Mouse (Mus musculus): ENCODE measurements at regions not wholly inside any gene's neighbourhood (a gene's known extent, or its start where the extent isn't known, plus 50 kb on each side); places are given as distances from the start of the nearest gene placed in this dataset.
A peak's percentile ranks its signal among the peaks of the same experiment; 100 is the strongest.

DNA sequence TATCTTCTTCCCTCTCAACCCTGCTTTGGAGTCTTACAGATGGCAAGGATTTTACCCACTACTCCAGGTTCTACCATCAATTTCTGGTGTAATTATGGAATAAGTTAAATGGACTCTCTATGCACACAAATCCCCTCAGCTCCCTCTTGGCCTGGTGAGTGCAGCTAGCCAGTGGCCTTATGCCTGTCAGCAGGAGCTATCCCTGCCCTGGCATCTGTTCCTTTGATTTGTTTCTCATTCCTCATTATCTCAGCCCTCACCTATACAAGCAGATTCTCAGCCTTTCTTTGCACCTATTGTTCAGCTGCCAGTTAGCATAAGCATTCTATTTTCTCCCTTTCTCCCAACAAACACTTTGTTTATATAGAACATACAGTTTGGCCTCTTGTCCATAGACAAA lies 150.3 kb downstream of the Rnf152 start:
- DNase-seq (ENCODE audit: low spot score in 2 of 2), result no peak

DNA sequence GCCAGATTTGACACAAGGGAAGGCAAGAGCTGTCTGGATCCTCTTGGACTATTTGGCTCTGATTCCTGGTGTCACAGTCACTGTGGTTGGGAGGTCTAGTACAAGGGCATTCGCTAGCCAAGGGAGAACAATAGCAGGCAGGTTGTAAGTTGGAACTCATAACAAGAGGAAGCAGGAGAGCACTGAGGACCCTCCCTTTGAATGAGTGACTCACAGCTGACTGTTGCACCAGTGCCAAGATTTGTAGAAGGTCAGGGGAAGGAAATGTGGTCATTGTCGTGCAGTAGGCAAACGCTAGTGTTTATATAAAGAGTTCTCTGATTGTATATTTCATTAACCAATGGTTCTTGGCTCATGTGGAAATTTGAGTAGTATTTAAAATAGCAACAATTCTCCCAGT lies 157.2 kb downstream of the Rnf152 start:
- no peak for DNase-seq (ENCODE audit: low spot score in 2 of 2)

GRCm38 (mm10) chr1:105191126-105191525 lies 165.4 kb downstream of the Rnf152 start:
- DNase-seq (ENCODE audit: low spot score in 2 of 2), result no peak

DNA sequence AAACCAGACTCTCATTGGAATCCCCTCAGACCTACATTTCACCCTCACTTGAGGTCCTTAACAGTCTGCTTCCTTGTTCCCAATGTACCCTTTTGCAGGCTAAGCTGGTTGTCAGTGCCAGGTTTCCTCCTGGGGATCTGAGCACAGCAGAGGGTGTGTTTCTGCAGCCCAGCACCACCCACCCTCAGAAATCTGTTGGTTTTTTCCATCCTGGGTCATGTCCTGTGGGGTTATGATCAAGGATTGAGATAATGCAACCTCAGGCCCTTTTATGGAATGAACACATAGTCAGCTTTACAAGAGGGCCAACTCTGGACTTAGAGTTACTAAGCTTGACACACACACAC lies 167.6 kb downstream of the Rnf152 start:
- no peak for DNase-seq (ENCODE audit: low spot score in 2 of 2)

GRCm38 (mm10) chr1:105188210-105188919 lies 168.1 kb downstream of the Rnf152 start:
- DNase-seq (ENCODE audit: low spot score in 2 of 2), result no peak

DNA sequence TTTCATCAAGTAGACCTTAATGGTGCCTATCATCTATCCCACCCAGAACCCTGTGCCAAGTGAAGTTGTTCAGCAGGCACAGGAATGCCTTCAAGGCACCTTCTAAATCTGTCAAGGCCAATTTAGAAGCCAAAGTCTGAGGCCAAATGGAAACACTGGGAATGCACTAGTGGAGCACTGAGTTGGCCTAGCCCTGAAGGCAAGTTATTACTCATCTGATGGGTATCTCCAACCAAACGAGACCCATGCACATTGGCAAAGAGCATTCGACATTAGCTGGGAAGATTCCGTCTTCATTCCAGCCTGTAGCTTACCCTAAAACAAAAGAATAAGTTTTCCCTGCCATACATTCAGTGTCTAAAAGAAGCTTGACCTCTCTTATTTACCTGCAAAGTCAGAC lies 172.0 kb downstream of the Rnf152 start:
- DNase-seq (ENCODE audit: low spot score in 2 of 2), result no peak

DNA sequence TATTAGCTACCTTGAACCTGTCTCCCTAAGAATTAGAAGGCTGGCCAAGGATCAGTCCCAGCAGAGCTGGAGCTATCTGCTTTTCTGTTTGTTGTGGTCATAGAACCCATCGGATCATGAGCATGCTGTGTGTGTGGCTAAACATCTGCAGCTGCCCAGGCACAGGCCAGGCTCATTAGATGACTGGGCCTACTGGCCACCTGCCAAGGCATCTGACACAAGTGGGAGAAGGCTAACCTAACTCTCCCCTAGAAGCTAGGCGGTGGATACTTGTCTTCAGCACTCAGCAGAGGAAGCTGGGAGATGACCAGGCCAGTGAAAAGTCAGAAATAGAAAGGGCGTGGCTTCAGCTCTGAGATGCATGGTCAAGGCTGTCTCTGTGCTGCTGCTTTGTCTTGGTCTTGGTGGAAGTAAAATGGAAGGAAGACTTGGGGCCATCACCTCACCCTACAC lies 177.1 kb downstream of the Rnf152 start:
- DNase-seq (ENCODE audit: low spot score in 2 of 2), result peak in 1 of 2 experiments; percentile 5

GRCm38 (mm10) chr1:105178773-105179172 lies 177.7 kb downstream of the Rnf152 start:
- no peak for DNase-seq (ENCODE audit: low spot score in 2 of 2)

DNA sequence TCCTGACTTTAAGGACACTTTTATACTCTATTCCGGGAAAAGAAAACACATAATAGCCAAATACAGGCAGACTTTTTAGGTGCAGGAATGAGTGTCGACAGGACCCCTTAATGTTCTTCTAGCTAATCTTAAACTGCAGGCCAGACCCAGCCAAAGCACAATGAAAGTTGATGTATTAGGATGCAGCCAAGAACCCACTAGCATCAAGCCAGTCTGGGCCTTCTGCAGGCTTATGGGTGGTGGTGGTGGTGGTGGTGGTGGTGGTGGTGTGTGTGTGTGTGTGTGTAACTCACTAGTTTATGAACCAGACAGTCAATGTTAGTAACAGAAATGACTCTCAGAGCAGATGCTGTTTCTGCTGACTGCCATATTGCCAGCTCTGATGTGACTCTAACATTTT lies 178.6 kb downstream of the Rnf152 start:
- no peak for DNase-seq (ENCODE audit: low spot score in 2 of 2)

DNA sequence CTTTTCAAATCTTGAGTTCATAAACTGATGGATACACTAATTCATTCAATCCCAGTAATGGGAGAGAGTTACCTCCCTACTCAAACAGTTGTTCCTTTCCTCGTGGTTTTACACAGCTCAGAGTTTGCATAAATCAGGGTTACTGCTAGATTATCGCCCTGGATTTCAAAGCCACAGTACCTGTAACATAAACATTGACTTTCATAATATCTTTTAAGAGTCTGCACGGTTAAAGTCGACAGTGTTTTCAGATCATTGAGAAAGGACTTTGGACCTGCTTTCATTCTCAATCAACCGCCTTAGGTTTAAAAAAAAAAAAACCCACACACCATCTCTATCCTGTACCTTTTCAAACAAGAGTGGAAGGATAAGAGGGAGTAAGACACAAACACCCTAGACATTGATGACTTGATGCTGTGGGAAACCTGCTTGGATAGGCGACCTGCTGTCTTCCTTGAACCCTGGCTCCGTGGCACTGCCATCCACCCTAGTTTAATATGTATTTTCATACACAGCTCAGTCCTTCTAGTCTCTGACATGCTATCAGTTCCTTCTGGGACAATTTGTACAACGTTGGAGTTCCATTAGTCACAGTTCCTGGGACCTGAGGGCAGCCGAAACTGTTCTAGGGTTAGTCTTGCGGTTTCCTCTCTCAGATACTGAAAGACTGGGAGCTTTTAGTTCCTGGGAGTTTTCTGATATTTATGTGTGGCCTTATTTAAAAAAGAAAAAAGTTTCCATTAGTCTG lies 179.3 kb downstream of the Rnf152 start:
- no peak for DNase-seq (ENCODE audit: low spot score in 2 of 2)

DNA sequence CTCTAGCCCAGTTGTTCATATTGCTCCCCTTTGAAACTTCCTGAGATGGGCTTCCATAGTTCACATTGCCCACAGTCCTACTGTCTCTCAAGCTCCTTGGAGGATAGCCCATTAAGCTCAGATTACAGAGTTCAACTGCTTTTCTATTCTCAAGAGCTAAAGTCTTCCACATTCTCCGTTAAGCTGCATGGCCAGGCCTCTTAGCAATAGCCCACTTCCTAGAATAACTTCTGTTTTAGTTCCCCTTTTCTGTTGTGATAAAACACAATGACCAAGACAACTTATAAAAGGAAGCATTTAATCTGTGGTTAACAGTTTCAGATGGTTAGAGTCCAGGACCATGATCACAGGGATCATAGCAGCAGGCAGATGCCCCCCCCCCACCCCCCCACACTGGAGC lies 185.5 kb downstream of the Rnf152 start:
- DNase-seq (ENCODE audit: low spot score in 2 of 2), result no peak

DNA sequence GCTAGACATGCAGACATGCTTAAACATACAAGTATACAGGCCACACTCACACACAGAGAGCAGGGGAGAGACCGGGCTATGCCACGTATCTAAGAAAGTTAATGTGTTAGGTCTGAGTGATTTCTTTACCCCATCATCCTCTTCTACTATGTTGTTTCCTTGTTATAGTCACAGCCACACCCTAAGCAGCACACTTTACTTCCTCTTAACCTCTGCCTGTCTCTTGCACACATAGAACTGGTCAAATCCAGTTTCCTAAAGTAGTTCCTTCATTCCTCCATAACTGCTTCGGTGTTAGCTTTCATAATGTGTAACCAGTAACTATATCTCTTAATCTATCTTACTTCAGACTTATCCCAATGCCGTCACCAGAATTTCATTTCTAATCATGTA lies 186.4 kb downstream of the Rnf152 start:
- no peak for DNase-seq (ENCODE audit: low spot score in 2 of 2)

DNA sequence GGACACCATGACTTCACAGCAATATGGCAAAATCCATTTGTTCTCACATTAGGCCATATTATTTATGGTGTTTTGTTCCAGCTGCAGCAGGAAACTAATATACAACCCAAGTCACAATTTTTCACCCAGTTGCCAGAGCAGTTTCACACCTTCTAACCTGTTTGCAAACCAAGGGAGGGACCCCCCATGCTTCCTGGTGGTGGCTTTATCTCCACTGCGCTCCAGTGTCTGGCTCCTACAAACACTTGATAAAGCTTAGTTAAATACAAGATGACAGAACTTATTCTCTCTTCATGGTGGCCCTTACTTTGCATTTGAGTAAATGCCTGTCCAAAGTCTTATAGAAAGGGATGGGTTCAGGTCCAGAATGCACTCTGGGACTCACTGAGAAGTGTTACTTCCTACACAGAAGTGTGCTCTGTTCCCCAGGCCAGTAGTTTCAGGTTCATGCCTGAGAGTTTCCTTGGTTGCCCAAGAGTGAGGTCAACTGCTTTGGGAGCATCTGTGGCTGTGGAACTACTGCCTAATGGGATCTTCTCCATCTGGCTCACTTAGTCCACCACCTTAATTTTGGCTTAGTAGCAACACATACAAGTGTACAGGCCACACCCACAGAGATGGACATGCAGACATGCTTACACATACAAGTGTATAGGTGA lies 186.9 kb downstream of the Rnf152 start:
- no peak for DNase-seq (ENCODE audit: low spot score in 2 of 2)

GRCm38 (mm10) chr1:105168808-105169207 lies 187.7 kb downstream of the Rnf152 start:
- DNase-seq (ENCODE audit: low spot score in 2 of 2), result no peak

GRCm38 (mm10) chr1:105157459-105158124 lies 198.9 kb downstream of the Rnf152 start:
- no peak for DNase-seq (ENCODE audit: low spot score in 2 of 2)

GRCm38 (mm10) chr1:105152175-105152828 lies 204.2 kb downstream of the Rnf152 start:
- DNase-seq (ENCODE audit: low spot score in 2 of 2), result no peak

DNA sequence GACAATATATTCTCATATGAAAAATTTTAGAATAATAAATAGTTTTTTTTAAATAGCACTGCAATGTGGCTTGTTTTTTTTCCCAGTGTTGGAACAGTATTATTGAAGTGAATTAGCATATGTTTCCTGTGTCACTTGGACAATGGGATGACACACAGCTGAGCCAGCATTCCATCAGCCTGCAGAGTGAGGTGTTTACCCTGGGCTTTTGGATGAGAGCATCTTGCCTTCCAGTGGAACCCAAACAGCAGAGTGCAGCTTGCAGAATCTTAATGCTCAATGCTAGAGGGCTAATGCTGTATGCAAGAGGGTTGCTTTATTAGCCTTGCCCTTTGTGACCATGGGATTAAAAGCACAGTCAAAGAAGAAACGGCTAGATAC lies 205.1 kb downstream of the Rnf152 start:
- DNase-seq (ENCODE audit: low spot score in 2 of 2), result no peak

DNA sequence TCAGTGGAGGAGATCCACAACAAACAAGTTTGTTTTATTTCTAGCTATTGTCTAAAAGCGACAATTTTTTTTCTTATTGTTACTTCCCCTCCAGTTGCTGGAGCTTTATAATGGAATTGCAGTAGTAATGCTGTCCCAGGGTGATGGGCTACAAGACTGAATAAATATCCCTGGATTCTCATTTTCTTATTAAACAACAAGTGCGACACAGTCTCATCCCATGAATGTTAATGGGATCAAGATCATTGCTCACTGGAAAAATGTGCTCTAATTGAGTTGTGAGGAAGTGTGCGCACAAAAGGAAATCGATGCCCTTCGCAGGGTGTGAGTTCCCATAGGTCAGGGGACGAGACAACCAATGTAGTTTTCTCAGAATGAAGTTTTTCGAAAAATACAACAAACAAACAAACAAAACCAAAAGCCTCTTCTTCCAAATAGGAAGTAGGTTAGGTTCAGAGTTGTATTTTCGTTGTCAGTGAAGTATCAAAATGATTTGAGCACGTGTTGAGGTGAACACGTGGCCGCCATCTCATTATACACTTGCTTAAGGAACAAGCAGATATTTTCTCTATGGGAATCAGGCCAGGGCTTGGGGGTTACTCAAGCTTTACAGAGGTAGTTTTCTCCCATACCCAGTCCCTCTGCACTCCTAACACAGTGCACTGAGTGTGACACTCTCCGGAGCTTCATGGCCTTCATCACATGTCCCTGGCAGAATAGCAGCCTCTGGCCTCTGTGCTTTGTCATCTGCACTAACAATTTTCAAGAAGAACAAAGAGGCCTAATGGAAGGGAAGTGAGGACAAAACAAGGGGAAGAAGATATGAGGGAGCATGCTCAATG lies 205.7 kb downstream of the Rnf152 start:
- DNase-seq (ENCODE audit: low spot score in 2 of 2), result no peak

- no peak for DNase-seq (ENCODE audit: low spot score in 2 of 2)
Measured at GRCm38 (mm10) chr1:105148792-105149191, 207.7 kb downstream of the Rnf152 start.

- DNase-seq (ENCODE audit: low spot score in 2 of 2), result no peak
Measured at GRCm38 (mm10) chr1:105148048-105148447, 208.5 kb downstream of the Rnf152 start.

- no peak for DNase-seq (ENCODE audit: low spot score in 2 of 2)
Measured at GRCm38 (mm10) chr1:105123936-105124335, 232.6 kb downstream of the Rnf152 start.

Measured in cerebellum, postnatal 4 days (tissue).